Mouse (Mus musculus) heart, postnatal 0 days (tissue): Measurements from ENCODE around the gene Scrn3. TPM values are rescaled to one million over a fixed set of nuclear protein-coding genes. Genes with fewer than 3 reads are reported as not detected.

ENCODE experiments used
- ATAC-seq: fragments of 200-750 bp; cut with Nextera tagmentation; 2 replicates; pipeline ENCODE4 v1.8.0; 2017; ENCODE audit warnings: low read depth, moderate number of reproducible peaks, moderate library complexity; ENCODE audit not compliant: insufficient read depth
- DNase-seq: peaks from one replicate; pipeline ENCODE4 v3.0.0-alpha.2; 2016; ENCODE audit warnings: low spot score
- H3K27ac ChIP-seq: fragments of 300-500 bp; sonication (generic); 2 replicates; pipeline ENCODE4 v1.5.1; 2014; ENCODE audit warnings: low read depth, mild to moderate bottlenecking
- H3K27me3 ChIP-seq: fragments of 300-500 bp; sonication (generic); 2 replicates; pipeline ENCODE4 v1.6.1; 2014; ENCODE audit warnings: low read length, mixed read lengths; ENCODE audit not compliant: control insufficient read depth, insufficient read depth
- H3K36me3 ChIP-seq: fragments of 300-500 bp; sonication (generic); replicated peaks from 2 replicates; pipeline ENCODE4 v1.6.1; 2014; ENCODE audit warnings: low read length, mixed read lengths; ENCODE audit not compliant: control insufficient read depth, insufficient read depth
- H3K4me1 ChIP-seq: fragments of 300-500 bp; sonication (generic); 2 replicates; pipeline ENCODE4 v1.6.1; 2014; ENCODE audit warnings: antibody characterized with exemption; ENCODE audit not compliant: control insufficient read depth, insufficient read depth
- H3K4me2 ChIP-seq: fragments of 300-500 bp; sonication (generic); 2 replicates; pipeline ENCODE4 v1.6.1; 2014; ENCODE audit warnings: low read depth, mild to moderate bottlenecking, low read length, moderate library complexity
- H3K4me3 ChIP-seq: fragments of 300-500 bp; sonication (generic); 2 replicates; pipeline ENCODE4 v1.5.1; 2014; ENCODE audit warnings: low read depth, low read length
- H3K9ac ChIP-seq: fragments of 300-500 bp; sonication (generic); replicated peaks from 2 replicates; pipeline ENCODE4 v1.6.1; 2014; ENCODE audit warnings: low read depth, low read length, mixed read lengths
- H3K9me3 ChIP-seq: fragments of 300-500 bp; sonication (generic); replicated peaks from 2 replicates; pipeline ENCODE4 v1.6.1; 2016; ENCODE audit warnings: low read length; ENCODE audit not compliant: control insufficient read depth
- CTCF ChIP-seq: IDR thresholded peaks from 2 replicates; pipeline ENCODE4 v1.5.1; 2016; ENCODE audit warnings: antibody characterized with exemption, control low read depth, low read depth
- EP300 ChIP-seq: IDR thresholded peaks from 2 replicates; pipeline ENCODE4 v1.6.1; 2016; ENCODE audit warnings: antibody characterized with exemption, low read depth
- WGBS: fragments of 180-500 bp; shearing (Covaris S2); extraction: QIAGEN DNeasy Blood & Tissue Kit; methylation state at CpG from one replicate; pipeline ENCODE4 v1.1.7; 2014; 5-methylcytosine and 5-hydroxymethylcytosine counted together
- polyA plus RNA-seq: library from polyadenylated mRNA; unstranded; fragments of >200 nt; fragmentation: Nextera tagmentation; extraction: Ambion mirVana; gene quantifications from 2 replicates; pipeline ENCODE4 v1.2.1, GENCODE M21; 2015
- total RNA-seq: library from RNA; depleted of rRNA; stranded (reverse); fragments of >200 nt; gene quantifications from 2 replicates; pipeline ENCODE4 v1.2.3, GENCODE M21; 2014; ENCODE audit warnings: low replicate concordance

Gene Scrn3
- total and polyA plus RNA-seq, 2 experiments from 2014 or later, result 13.8 to 16.3 TPM

DNA sequence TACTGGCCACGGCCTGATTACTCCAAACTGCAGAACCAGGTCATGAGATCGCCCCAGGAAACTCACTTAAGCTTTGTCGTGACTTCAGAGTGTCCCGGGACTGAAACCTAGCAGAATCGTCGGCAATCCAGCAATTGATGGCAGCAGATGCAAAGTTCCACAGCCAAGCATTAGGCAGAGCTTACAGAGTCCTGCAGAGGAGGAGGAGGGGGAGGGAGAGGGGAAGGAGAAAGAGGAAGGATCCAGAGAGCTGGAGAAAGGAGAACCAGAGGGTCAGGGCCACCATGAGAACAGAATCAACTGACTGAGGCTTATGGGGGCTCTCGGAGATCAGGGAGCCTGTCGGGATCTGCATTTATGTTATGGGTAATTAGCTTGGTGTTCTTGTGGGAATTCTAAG lies 26.0 kb downstream of the Scrn3 start:
- Histone ChIP-seq H3K9ac (no peak overlapping the region), H3K27ac (no peak overlapping the region), H3K4me3 (no peak overlapping the region), H3K27me3 (no peaks in the 10 kb centered on the region), H3K36me3 (peaks cover 4% of the 10 kb centered on the region; the same call in 1 of the 2 replicates), H3K4me1 (no peaks in the 10 kb centered on the region), H3K9me3 (no peaks in the 10 kb centered on the region), H3K4me2 (no peak overlapping the region)
- WGBS, result 69% methylated on average over 8 of the region's 8 CpGs
- no peak for ATAC-seq
- no peak for DNase-seq
- TF ChIP-seq CTCF (no peak), EP300 (no peak)

DNA sequence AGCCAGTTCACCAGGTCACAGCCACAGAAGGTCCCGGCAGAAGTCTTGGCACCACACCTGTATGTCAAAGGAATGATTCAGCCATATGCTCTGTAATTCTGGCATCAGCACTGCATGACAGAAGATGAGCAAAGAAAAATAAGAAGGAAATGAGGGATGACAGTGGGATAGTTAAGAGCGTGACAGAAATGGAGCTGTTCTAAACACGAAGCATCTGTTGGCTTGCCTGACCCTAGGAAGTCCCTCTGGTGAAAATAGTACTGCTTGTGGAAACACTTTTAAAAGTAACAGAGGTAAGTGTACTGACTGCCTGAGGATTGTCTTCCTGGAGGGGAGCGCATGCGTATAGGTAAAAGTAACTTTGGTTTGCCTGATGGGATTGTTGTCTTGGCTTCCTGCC lies 31.3 kb downstream of the Scrn3 start:
- Histone ChIP-seq H3K36me3 (no peaks in the 10 kb centered on the region), H3K27ac (no peak overlapping the region), H3K9ac (no peak overlapping the region), H3K4me3 (no peak overlapping the region), H3K4me2 (no peak overlapping the region), H3K27me3 (no peaks in the 10 kb centered on the region), H3K4me1 (no peaks in the 10 kb centered on the region), H3K9me3 (no peaks in the 10 kb centered on the region)
- no peak for ATAC-seq
- TF ChIP-seq EP300 (no peak), CTCF (no peak)
- DNase-seq, result no peak
- 77% methylated on average over 5 of the region's 5 CpGs for WGBS

DNA sequence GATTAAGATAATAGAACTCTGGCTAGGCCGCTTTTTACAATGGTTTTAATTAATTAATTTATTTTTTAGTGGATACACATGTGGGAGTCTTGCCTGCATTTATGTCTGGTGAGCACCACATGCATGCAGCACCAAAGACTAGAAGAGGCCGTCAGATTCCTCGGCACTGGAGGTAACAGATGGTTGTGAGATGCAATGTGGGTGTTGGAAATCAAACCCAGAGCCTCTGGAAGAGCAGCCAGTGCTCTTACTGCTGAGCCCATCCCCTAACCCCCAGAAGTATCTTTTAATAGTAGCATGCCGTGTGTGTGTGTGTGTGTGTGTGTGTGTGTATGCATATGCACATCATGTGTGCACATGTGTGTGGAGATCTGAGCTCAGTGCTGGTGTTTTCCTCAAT lies 32.8 kb downstream of the Scrn3 start:
- Histone ChIP-seq H3K9ac (no peak overlapping the region), H3K9me3 (no peaks in the 10 kb centered on the region), H3K36me3 (no peaks in the 10 kb centered on the region), H3K4me1 (no peaks in the 10 kb centered on the region), H3K27me3 (no peaks in the 10 kb centered on the region), H3K4me2 (no peak overlapping the region), H3K27ac (no peak overlapping the region), H3K4me3 (no peak overlapping the region)
- DNase-seq, result no peak
- 79% methylated on average over 4 of the region's 4 CpGs for WGBS
- no peak for TF ChIP-seq CTCF
- no peak for TF ChIP-seq EP300
- ATAC-seq, result no peak

DNA sequence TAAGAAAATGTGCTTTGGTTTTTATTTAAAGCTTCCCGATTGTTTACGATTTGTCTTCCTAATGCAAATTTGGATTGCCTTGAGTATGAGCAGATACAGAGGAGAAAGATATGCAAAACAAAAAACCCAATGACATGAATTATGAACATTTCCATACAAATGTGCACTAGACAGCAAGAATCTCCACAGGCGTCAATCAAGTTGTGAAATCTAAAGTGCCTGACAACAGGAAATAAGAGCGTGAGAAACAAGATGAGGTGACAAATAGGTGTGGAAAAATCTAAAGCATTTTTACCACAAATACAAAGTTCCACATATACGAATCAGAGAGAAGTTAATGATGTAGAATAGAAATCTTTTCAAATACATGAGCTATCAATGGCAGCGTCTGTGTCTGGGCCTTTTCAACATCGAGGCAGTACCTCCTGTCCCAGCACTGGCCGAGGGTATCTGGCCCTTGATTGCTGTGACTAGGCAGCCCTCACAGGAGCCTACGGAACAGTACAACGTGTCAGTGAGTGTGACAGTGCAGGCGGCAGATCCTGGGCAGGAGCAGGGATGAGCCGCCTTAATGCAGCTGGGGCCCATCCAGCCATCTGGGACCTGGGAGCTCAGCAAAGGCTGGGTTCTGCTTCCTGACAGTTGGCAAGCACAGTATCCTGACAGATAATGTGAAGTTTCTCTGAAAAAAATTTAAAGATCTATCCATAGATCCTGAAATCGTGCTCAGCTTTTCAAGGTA lies 34.1 kb downstream of the Scrn3 start:
- WGBS, result 66% methylated on average over 13 of the region's 13 CpGs
- no peaks in the 10 kb centered on the region for H3K9me3 ChIP-seq
- no peak overlapping the region for H3K27ac ChIP-seq
- ATAC-seq (no peak), DNase-seq (no peak)
- H3K4me2 ChIP-seq, result no peak overlapping the region
- TF ChIP-seq EP300 (no peak), CTCF (no peak)
- no peaks in the 10 kb centered on the region for H3K27me3 ChIP-seq
- H3K4me3 ChIP-seq, result no peak overlapping the region
- H3K36me3 ChIP-seq, result no peaks in the 10 kb centered on the region
- H3K9ac ChIP-seq, result no peak overlapping the region
- no peaks in the 10 kb centered on the region for H3K4me1 ChIP-seq

DNA sequence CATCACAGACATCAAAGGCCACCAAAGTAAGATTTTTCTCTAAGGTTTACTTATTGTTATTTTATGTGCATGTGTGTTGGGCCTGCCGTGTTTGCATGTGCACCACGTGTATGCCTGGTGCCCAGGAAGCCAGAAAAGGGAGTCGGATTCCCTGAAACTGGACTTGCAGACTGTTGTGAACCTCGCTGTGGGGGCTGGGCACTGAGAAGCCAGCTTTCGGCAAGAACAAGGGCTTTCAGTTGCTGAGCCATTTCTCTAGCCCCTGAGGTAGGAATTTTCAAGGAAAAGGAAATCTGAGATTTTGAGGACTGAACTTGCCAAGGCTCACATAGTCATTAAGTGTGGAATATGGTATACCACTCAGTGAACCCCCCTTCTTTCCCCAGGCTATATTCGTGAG lies 34.7 kb downstream of the Scrn3 start:
- Histone ChIP-seq H3K27me3 (no peaks in the 10 kb centered on the region), H3K9me3 (no peaks in the 10 kb centered on the region), H3K36me3 (no peaks in the 10 kb centered on the region), H3K9ac (no peak overlapping the region), H3K4me1 (no peaks in the 10 kb centered on the region), H3K4me2 (no peak overlapping the region), H3K4me3 (no peak overlapping the region), H3K27ac (no peak overlapping the region)
- TF ChIP-seq CTCF, result no peak
- TF ChIP-seq EP300, result no peak
- no peak for DNase-seq
- WGBS, result 67% methylated on average over 6 of the region's 6 CpGs
- ATAC-seq, result no peak

DNA sequence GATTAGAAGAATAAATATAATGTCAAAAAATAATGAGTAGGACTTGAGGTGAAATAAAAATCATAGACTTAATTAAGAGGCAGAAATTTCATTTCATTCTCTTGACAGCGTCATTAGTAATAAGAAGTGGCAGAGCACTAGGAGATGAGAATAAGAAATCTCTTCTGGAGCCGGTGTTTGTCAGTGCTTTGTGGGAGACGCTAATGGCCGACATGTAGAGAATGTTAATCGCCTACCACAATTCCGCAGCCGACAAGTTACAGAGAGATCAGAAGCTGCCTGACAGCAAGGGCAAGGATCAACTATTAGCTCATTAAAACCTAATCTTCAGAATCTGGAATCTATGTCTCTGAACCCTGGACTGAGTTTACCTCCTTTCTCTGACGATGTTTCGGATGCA lies 35.4 kb downstream of the Scrn3 start:
- no peaks in the 10 kb centered on the region for H3K36me3 ChIP-seq
- DNase-seq, result no peak
- no peaks in the 10 kb centered on the region for H3K9me3 ChIP-seq
- no peak overlapping the region for H3K4me2 ChIP-seq
- no peak overlapping the region for H3K27ac ChIP-seq
- 70% methylated on average over 9 of the region's 9 CpGs for WGBS
- ATAC-seq, result no peak
- H3K27me3 ChIP-seq, result no peaks in the 10 kb centered on the region
- TF ChIP-seq EP300, result no peak
- no peak for TF ChIP-seq CTCF
- no peak overlapping the region for H3K9ac ChIP-seq
- H3K4me3 ChIP-seq, result no peak overlapping the region
- no peaks in the 10 kb centered on the region for H3K4me1 ChIP-seq
